Mouse (Mus musculus): ENCODE measurements around the gene Dgki. TPM values are rescaled to one million over a fixed set of nuclear protein-coding genes. Genes with fewer than 3 reads are reported as not detected.
A peak's percentile ranks its signal among the peaks of the same experiment; 100 is the strongest.

Dgki gene
- polyA plus RNA-seq, 1 experiment from 2014 or later = 0.88 TPM

GRCm38 (mm10) chr6:37150038-37150437 is 149.9 kb downstream of the Dgki start:
- 69% methylated on average over 4 of the region's 4 CpGs for WGBS
- H3K27ac ChIP-seq (replicated peaks in 1 of 2; ENCODE audit: control insufficient read depth in 1 of 2, insufficient read depth in 1 of 2, low read depth in 2 of 2, low read length in 2 of 2) = no peak overlapping the region
- no peaks in the 10 kb centered on the region for H3K4me1 ChIP-seq (ENCODE audit: control insufficient read depth in 2 of 2, insufficient read depth in 2 of 2, low read length in 2 of 2)
- no peak overlapping the region for H3K4me2 ChIP-seq (ENCODE audit: low read length)
- H3K9ac ChIP-seq (ENCODE audit: low read length) = no peak overlapping the region
- ATAC-seq (ENCODE audit: insufficient number of reproducible peaks, insufficient read depth, low FRiP score, low read depth) = no peak
- H3K4me3 ChIP-seq (ENCODE audit: control insufficient read depth in 1 of 2, insufficient read depth in 1 of 2, low read depth in 1 of 2, low read length in 2 of 2) = no peak overlapping the region
- H3K27me3 ChIP-seq (ENCODE audit: control insufficient read depth, insufficient read depth, low read length) = no peaks in the 10 kb centered on the region
- H3K9me3 ChIP-seq (ENCODE audit: control insufficient read depth, low read length) = no peaks in the 10 kb centered on the region
- H3K36me3 ChIP-seq (ENCODE audit: control insufficient read depth, insufficient read depth, low read length) = no peaks in the 10 kb centered on the region

GRCm38 (mm10) chr6:37149196-37149595 is 150.8 kb downstream of the Dgki start:
- Histone ChIP-seq H3K36me3 (ENCODE audit: control insufficient read depth, insufficient read depth, low read length) (no peaks in the 10 kb centered on the region), H3K4me1 (ENCODE audit: control insufficient read depth in 2 of 2, insufficient read depth in 2 of 2, low read length in 2 of 2) (peaks cover 4 to 6% of the 10 kb centered on the region in 2 experiments), H3K4me2 (ENCODE audit: low read length) (no peak overlapping the region), H3K9ac (ENCODE audit: low read length) (no peak overlapping the region), H3K9me3 (ENCODE audit: control insufficient read depth, low read length) (no peaks in the 10 kb centered on the region), H3K27me3 (ENCODE audit: control insufficient read depth, insufficient read depth, low read length) (no peaks in the 10 kb centered on the region), H3K27ac (replicated peaks in 1 of 2; ENCODE audit: control insufficient read depth in 1 of 2, insufficient read depth in 1 of 2, low read depth in 2 of 2, low read length in 2 of 2) (no peak overlapping the region), H3K4me3 (ENCODE audit: control insufficient read depth in 1 of 2, insufficient read depth in 1 of 2, low read depth in 1 of 2, low read length in 2 of 2) (no peak overlapping the region)
- 85% methylated on average over 6 of the region's 6 CpGs for WGBS
- no peak for ATAC-seq (ENCODE audit: insufficient number of reproducible peaks, insufficient read depth, low FRiP score, low read depth)

- no peak overlapping the region for H3K27ac ChIP-seq (replicated peaks in 1 of 2; ENCODE audit: control insufficient read depth in 1 of 2, insufficient read depth in 1 of 2, low read depth in 2 of 2, low read length in 2 of 2)
- H3K9ac ChIP-seq (ENCODE audit: low read length) = no peak overlapping the region
- H3K9me3 ChIP-seq (ENCODE audit: control insufficient read depth, low read length) = no peaks in the 10 kb centered on the region
- H3K4me3 ChIP-seq (ENCODE audit: control insufficient read depth in 1 of 2, insufficient read depth in 1 of 2, low read depth in 1 of 2, low read length in 2 of 2) = no peak overlapping the region
- H3K4me1 ChIP-seq (ENCODE audit: control insufficient read depth in 2 of 2, insufficient read depth in 2 of 2, low read length in 2 of 2) = peaks cover 14 to 19% of the 10 kb centered on the region in 2 experiments
- no peak for ATAC-seq (ENCODE audit: insufficient number of reproducible peaks, insufficient read depth, low FRiP score, low read depth)
- H3K4me2 ChIP-seq (ENCODE audit: low read length) = no peak overlapping the region
- H3K27me3 ChIP-seq (ENCODE audit: control insufficient read depth, insufficient read depth, low read length) = no peaks in the 10 kb centered on the region
- WGBS = 92% methylated on average over 4 of the region's 4 CpGs
- no peaks in the 10 kb centered on the region for H3K36me3 ChIP-seq (ENCODE audit: control insufficient read depth, insufficient read depth, low read length)
Observed at GRCm38 (mm10) chr6:37147431-37148022, 152.5 kb downstream of the Dgki start.

- Histone ChIP-seq H3K36me3 (ENCODE audit: control insufficient read depth, insufficient read depth, low read length) (no peaks in the 10 kb centered on the region), H3K4me1 (ENCODE audit: control insufficient read depth in 2 of 2, insufficient read depth in 2 of 2, low read length in 2 of 2) (peaks cover 14 to 19% of the 10 kb centered on the region in 2 experiments), H3K27ac (replicated peaks in 1 of 2; ENCODE audit: control insufficient read depth in 1 of 2, insufficient read depth in 1 of 2, low read depth in 2 of 2, low read length in 2 of 2) (peak overlapping the region; percentile 53 to 72), H3K4me3 (ENCODE audit: control insufficient read depth in 1 of 2, insufficient read depth in 1 of 2, low read depth in 1 of 2, low read length in 2 of 2) (no peak overlapping the region), H3K27me3 (ENCODE audit: control insufficient read depth, insufficient read depth, low read length) (no peaks in the 10 kb centered on the region), H3K9me3 (ENCODE audit: control insufficient read depth, low read length) (no peaks in the 10 kb centered on the region), H3K9ac (ENCODE audit: low read length) (no peak overlapping the region), H3K4me2 (ENCODE audit: low read length) (peak overlapping the region; percentile 33)
- 15% methylated on average over 4 of the region's 4 CpGs for WGBS
- peak; percentile 56; the same call in 1 of the 2 replicates for ATAC-seq (ENCODE audit: insufficient number of reproducible peaks, insufficient read depth, low FRiP score, low read depth)
Observed at GRCm38 (mm10) chr6:37143867-37144163, 156.2 kb downstream of the Dgki start.

- H3K4me2 ChIP-seq (ENCODE audit: low read length) = peak overlapping the region; percentile 33
- 0 out of 2 replicates have a peak, but pooled peaks have one; percentile 56 for ATAC-seq (ENCODE audit: insufficient number of reproducible peaks, insufficient read depth, low FRiP score, low read depth)
Observed at GRCm38 (mm10) chr6:37142991-37143866, 156.8 kb downstream of the Dgki start.

GRCm38 (mm10) chr6:37138816-37139215 is 161.2 kb downstream of the Dgki start:
- no peak overlapping the region for H3K4me2 ChIP-seq (ENCODE audit: low read length)
- no peak overlapping the region for H3K9ac ChIP-seq (ENCODE audit: low read length)
- ATAC-seq (ENCODE audit: insufficient number of reproducible peaks, insufficient read depth, low FRiP score, low read depth) = no peak
- H3K27ac ChIP-seq (replicated peaks in 1 of 2; ENCODE audit: control insufficient read depth in 1 of 2, insufficient read depth in 1 of 2, low read depth in 2 of 2, low read length in 2 of 2) = no peak overlapping the region
- H3K9me3 ChIP-seq (ENCODE audit: control insufficient read depth, low read length) = no peaks in the 10 kb centered on the region
- no peaks in the 10 kb centered on the region for H3K27me3 ChIP-seq (ENCODE audit: control insufficient read depth, insufficient read depth, low read length)
- no peaks in the 10 kb centered on the region for H3K36me3 ChIP-seq (ENCODE audit: control insufficient read depth, insufficient read depth, low read length)
- H3K4me1 ChIP-seq (ENCODE audit: control insufficient read depth in 2 of 2, insufficient read depth in 2 of 2, low read length in 2 of 2) = peaks cover 7 to 9% of the 10 kb centered on the region in 2 experiments
- H3K4me3 ChIP-seq (ENCODE audit: control insufficient read depth in 1 of 2, insufficient read depth in 1 of 2, low read depth in 1 of 2, low read length in 2 of 2) = no peak overlapping the region

More at GRCm38 (mm10) chr6:37142991-37143866, 156.8 kb downstream of the Dgki start:
- Histone ChIP-seq H3K9me3 (ENCODE audit: control insufficient read depth, low read length) (no peaks in the 10 kb centered on the region), H3K4me3 (ENCODE audit: control insufficient read depth in 1 of 2, insufficient read depth in 1 of 2, low read depth in 1 of 2, low read length in 2 of 2) (no peak overlapping the region), H3K4me1 (ENCODE audit: control insufficient read depth in 2 of 2, insufficient read depth in 2 of 2, low read length in 2 of 2) (peaks cover 14 to 19% of the 10 kb centered on the region in 2 experiments), H3K27me3 (ENCODE audit: control insufficient read depth, insufficient read depth, low read length) (no peaks in the 10 kb centered on the region), H3K36me3 (ENCODE audit: control insufficient read depth, insufficient read depth, low read length) (no peaks in the 10 kb centered on the region), H3K9ac (ENCODE audit: low read length) (no peak overlapping the region), H3K27ac (replicated peaks in 1 of 2; ENCODE audit: control insufficient read depth in 1 of 2, insufficient read depth in 1 of 2, low read depth in 2 of 2, low read length in 2 of 2) (peak overlapping the region; percentile 53 to 72)
- WGBS = 60% methylated on average over 11 of the region's 11 CpGs

GRCm38 (mm10) chr6:37131257-37131656 is 168.7 kb downstream of the Dgki start:
- Histone ChIP-seq H3K27ac (replicated peaks in 1 of 2; ENCODE audit: control insufficient read depth in 1 of 2, insufficient read depth in 1 of 2, low read depth in 2 of 2, low read length in 2 of 2) (no peak overlapping the region), H3K27me3 (ENCODE audit: control insufficient read depth, insufficient read depth, low read length) (no peaks in the 10 kb centered on the region), H3K4me1 (ENCODE audit: control insufficient read depth in 2 of 2, insufficient read depth in 2 of 2, low read length in 2 of 2) (no peaks in the 10 kb centered on the region), H3K9ac (ENCODE audit: low read length) (no peak overlapping the region), H3K4me3 (ENCODE audit: control insufficient read depth in 1 of 2, insufficient read depth in 1 of 2, low read depth in 1 of 2, low read length in 2 of 2) (no peak overlapping the region), H3K4me2 (ENCODE audit: low read length) (no peak overlapping the region), H3K36me3 (ENCODE audit: control insufficient read depth, insufficient read depth, low read length) (no peaks in the 10 kb centered on the region), H3K9me3 (ENCODE audit: control insufficient read depth, low read length) (no peaks in the 10 kb centered on the region)
- 72% methylated on average over 4 of the region's 4 CpGs for WGBS
- ATAC-seq (ENCODE audit: insufficient number of reproducible peaks, insufficient read depth, low FRiP score, low read depth) = no peak
